Mouse (Mus musculus): ENCODE results near the gene Slc35b1. TPM values are rescaled to one million over a fixed set of nuclear protein-coding genes. Genes with fewer than 3 reads are reported as not detected.

Slc35b1 gene
- 101 and 183 TPM in 2 replicates for polyA plus RNA-seq (2012; rRNA removed; ENCODE audit: low replicate concordance)

DNA sequence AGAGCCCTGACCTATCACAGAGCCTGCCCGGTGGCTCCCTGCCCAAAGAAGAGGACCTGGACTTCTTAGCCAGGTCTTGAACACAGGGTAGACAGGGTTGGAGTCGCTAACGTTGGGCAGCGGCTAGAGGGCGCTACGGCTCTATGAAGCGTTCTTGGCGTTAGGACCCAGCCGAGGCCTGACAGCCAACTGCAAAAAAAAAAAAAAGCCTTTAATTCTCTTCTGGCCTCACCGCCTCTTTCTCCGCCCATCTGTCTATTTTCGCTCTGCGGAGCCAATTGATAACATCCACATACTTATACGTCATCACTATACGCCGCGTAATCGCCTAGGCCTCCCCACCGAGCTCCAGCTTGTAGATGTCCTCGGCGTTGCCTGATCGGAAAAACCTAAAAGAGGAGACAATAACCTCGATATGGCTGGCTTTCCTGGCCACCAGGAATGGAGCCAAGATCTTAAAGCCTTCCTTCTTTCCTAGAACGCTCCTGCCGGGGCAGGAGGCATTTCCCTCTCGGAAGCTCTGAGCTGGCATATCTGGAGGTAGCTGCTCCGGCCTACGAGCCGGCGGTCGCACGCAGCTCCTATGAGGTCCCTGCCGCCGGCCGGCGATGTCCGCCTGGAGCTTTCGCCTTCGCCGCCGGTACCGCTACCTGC lies at the start of gene Slc35b1:
Gene Slc35b1, plus strand, starts transcription at position 374 of the 654 bp plus-strand sequence.

DNA sequence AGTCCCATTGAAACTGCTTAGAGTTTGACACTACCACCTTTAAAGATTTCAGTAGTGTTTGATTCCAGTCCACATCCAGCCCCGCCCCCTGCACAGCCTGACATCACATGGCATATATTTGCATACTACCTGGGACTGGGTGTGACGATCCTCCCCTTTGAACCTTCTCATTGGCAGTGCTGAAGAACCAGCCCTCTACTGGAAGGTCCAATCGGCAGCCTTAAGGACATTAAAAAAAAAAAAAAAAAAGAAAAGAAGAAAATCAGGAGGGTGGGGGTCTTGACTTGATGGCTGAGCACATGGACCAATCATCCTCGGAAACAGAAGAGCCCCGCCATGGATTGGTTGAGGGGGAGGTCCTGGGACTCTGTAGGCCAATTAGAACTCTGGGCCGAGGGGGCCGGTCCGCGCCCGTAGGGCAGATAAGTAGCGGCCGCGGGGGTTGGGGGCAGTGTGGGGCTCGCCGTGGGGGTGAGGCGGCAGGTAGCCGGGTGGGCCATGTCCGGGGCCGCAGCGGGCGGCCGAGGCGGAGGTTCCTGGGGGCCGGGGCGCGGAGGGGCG lies 47.8 kb upstream of the Slc35b1 start, which contains the start of gene Fam117a:
Gene Fam117a, plus strand, starts transcription at position 451 of the 561 bp plus-strand sequence.

DNA sequence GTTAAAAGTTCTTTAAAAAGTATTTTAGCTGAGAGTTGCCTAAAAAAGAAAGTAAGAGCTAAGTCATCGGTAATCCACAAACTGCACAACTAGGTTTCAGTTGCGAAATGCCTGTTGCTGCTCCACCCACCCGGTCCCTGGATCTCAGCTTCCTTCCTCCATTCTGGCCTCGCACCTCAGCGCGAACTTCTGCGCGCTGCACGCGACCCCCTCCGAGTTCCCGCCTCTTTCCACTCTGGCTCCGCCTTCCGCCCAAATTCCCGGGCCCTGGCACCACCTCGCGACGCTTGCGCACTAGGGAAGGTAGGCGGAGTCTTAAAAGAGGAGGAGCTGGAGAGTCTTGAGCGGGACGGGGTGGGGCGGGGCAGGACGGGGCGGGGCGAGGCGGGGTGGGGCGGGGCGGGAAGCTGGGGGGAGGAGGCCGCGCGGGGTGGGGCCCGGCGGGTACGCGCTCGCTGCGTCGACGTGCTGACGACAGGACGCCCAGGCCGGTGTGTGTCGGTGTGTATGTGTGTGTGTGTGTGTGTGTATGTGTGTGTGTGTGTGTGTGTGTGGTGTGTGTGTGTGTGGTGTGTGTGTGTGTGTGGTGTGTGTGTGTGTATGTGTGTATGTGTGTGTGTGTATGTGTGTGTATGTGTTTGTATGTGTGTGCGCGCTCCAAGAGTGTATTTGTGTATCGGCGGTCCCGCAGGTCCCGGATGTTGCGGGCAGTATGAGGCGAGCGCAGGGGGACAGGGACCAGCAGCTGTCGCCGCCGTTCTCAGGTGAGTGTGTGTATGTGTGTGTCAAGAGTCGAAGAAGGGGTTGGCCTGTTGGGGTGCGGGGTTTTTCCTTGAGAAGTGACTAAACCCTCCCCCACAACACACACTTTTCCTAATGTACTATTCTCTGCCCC lies 29.4 kb downstream of the Slc35b1 start, which contains the start of gene Spop:
Gene Spop, plus strand, starts transcription at position 440 of the 895 bp plus-strand sequence.

Other genes starting within 250 kb of the Slc35b1 start
- gene Dlx4, start 238.4 kb upstream of the Slc35b1 start, polyA plus RNA-seq (2012; rRNA removed; ENCODE audit: low replicate concordance), result not detected in 2 replicates
- gene Tac4, start 123.2 kb upstream of the Slc35b1 start, polyA plus RNA-seq (2012; rRNA removed; ENCODE audit: low replicate concordance), result 0.09 TPM in 1 of 2 replicates, not detected in the other
- 14.3 and 17.1 TPM in 2 replicates for gene Kat7, start 74.4 kb upstream of the Slc35b1 start, polyA plus RNA-seq (2012; rRNA removed; ENCODE audit: low replicate concordance)
- gene Fam117a, start 47.7 kb upstream of the Slc35b1 start, polyA plus RNA-seq (2012; rRNA removed; ENCODE audit: low replicate concordance), result 16.6 and 17.2 TPM in 2 replicates
- gene Spop, start 29.4 kb downstream of the Slc35b1 start, polyA plus RNA-seq (2012; rRNA removed; ENCODE audit: low replicate concordance), result 15.0 and 27.9 TPM in 2 replicates
- 0.36 and 0.45 TPM in 2 replicates for gene Nxph3, start 129.9 kb downstream of the Slc35b1 start, polyA plus RNA-seq (2012; rRNA removed; ENCODE audit: low replicate concordance)
- gene Ngfr, start 203.0 kb downstream of the Slc35b1 start, polyA plus RNA-seq (2012; rRNA removed; ENCODE audit: low replicate concordance), result 5.6 and 8.4 TPM in 2 replicates

All from duodenum, adult 2 months (tissue).